Mouse (Mus musculus) cortical plate, adult 2 months (tissue): ENCODE data around the gene Boll.

Experiments
- CTCF ChIP-seq: fragments of 200-500 bp; IDR thresholded peaks from 2 replicates; pipeline ENCODE4 v1.5.1; 2011; ENCODE audit warnings: mild to moderate bottlenecking, control low read depth, low read length; ENCODE audit not compliant: insufficient read depth; ENCODE audit errors: extremely low read depth
- POLR2A ChIP-seq: fragments of 200-500 bp; IDR thresholded peaks from 2 replicates; pipeline ENCODE4 v1.6.1; 2011; ENCODE audit warnings: mild to moderate bottlenecking, low read length, control low read depth; ENCODE audit not compliant: insufficient read depth; ENCODE audit errors: extremely low read depth

GRCm38 (mm10) chr1:55301077-55301476, 62.2 kb downstream of the Boll start:
- TF ChIP-seq POLR2A (no peak), CTCF (no peak)
